Mouse (Mus musculus) testis, adult 2 months (tissue): ENCODE results near the gene Lexm.

Experiments used
- CTCF ChIP-seq: fragments of 200-500 bp; IDR thresholded peaks from 2 replicates; pipeline ENCODE4 v1.5.1; 2012; ENCODE audit warnings: low read depth, mild to moderate bottlenecking, inconsistent platforms, low read length, moderate library complexity; ENCODE audit not compliant: control insufficient read depth, insufficient read depth, insufficient replicate concordance
- POLR2A ChIP-seq: fragments of 200-500 bp; IDR thresholded peaks from 2 replicates; pipeline ENCODE4 v1.6.1; 2012; ENCODE audit warnings: low read depth, mild to moderate bottlenecking, inconsistent platforms, low read length, moderate library complexity; ENCODE audit not compliant: control insufficient read depth

- TF ChIP-seq CTCF (no peak), POLR2A (no peak)
These were observed 17.6 kb downstream of the Lexm start for GRCm38 (mm10) chr4:106599415-106599814.
